Mouse (Mus musculus): Measurements from ENCODE around the gene Eif4e.

Eif4e gene

GRCm38 (mm10) chr3:138526073-138526915 lies at the start of gene Eif4e:
TSS of gene Eif4e (plus strand) at chr3:138526179.
- DNase-seq (ENCODE audit: low read depth, low spot score) = peak; percentile 40

DNA sequence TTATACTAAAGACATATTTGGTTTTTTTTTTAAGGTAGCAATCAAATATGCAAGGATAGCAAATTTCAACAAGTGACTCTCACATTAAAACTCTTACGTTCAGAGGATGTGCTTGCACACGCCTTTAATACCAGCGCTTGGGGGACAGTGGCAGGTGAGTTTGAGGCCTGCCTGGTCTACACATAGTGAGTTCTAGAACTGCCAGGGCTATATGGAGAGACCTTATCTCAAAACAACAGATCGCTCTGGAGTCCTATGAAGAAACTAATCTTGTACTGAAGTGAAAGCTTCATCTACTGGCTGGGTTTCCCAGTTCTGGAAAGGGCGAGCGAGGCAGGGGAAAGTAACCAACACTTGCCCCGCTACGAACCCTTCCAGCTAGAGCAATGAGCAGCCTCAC lies 46.5 kb upstream of the Eif4e start:
- DNase-seq (ENCODE audit: low read depth, low spot score) = no peak

DNA sequence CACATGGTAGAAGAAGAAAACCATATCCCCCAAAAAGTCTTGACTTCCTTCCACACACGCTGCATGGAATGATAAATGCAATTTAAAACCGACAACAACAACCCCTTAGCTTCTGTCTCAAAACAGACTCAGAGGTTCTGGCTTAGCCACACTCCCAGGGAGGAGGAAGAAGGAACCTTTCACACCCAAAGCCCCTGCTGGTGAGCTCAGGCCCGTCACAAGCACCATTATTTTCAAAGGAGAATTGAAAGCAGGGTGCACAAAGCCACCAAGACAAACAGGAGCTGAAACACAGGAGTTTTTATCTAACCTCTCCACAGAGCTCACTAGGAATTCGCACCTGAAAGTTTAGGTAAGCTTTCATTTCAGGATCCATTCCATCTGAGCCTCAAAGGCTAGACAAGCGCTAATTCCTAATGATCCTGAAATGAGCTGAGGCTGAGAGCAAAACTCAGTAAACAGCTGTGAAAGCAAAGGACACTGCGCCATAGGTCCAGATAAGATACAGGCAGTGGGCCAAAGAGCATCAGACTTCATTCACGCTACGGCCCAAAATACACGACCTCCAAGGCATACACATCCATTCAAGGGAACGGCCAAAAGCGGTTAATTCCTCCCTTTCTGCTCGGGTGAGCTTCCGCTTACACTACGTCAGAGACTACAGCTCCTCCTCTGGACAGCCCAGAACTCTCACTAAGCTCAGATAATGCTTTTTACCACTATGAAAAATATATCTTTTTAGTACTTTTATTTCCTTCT lies 44.3 kb upstream of the Eif4e start:
- DNase-seq (ENCODE audit: low read depth, low spot score) = no peak

GRCm38 (mm10) chr3:138483240-138483639 lies 42.7 kb upstream of the Eif4e start:
- DNase-seq (ENCODE audit: low read depth, low spot score) = no peak

GRCm38 (mm10) chr3:138488584-138489326 lies 37.2 kb upstream of the Eif4e start:
- DNase-seq (ENCODE audit: low read depth, low spot score) = peak; percentile 21

DNA sequence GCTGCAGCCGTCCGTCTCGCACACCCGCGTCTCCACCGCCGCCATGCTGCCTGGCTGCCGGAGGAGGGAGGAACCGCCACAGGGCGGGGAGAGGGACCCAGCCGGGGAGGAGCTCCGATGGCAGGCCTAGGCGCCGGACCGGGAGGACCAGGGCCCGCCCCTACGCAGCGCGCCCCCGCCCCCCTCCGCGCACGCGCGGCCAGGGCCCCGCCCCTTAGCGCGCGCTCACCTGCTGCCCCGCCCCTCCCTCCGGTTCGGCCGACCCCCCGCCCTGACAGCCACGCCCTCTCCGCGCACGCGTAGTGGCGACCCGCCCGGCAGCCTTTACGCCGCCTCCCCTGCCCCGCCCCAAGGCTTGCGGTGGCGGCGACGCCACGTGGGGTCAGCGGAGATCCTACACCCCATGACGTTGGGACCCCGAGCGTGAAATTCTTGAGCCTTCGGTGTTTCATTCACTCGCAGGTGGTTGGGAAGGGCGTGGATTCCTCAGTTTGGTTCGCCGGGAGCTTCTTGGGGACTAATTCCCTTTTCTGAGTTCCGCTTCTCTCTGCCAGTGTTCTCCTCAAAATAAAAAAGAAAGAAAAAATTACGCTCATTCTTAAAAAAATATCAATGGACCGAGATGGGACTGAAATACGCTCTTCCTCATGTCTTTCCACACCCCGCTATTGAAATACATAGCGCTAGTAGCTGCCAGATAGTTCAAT lies 36.5 kb upstream of the Eif4e start, which contains the start of gene Metap1:
Gene Metap1 (minus strand): TSS at position 189 of the 707 bp plus-strand sequence.
- DNase-seq (ENCODE audit: low read depth, low spot score) = peak; percentile 92

DNA sequence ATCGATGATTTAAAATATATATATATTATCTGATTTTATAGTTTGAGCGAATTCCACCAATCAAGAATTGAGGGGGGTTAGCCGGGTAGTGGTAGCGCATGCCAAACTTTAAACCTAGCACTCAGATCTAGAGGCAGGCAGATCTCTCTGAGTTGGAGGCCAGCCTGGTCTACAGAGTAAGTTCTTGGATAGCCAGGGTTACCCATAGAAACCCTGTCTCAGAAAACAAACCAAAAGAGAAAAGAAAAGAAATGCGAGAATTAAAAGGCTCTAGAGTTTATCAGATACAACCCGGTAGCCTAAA lies 36.0 kb upstream of the Eif4e start:
- no peak for DNase-seq (ENCODE audit: low read depth, low spot score)

DNA sequence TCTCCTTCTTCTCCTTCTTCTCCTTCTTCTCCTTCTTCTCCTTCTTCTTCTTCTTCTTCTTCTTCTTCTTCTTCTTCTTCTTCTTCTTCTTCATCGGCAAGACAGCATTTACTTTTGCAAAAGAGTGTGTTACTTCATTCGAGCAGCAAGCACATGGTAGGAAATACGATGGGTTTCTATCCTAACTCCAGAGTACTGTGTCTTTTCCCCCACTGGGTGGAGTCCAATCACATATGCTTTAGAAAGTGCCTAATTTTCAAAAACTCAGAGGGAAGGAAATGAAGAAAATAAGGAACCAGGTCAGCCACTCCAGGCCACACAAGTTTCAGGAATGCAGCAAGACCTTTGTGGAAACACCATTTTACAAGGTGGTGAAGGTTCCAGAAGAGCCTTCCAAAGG lies 32.3 kb upstream of the Eif4e start:
- no peak for DNase-seq (ENCODE audit: low read depth, low spot score)

DNA sequence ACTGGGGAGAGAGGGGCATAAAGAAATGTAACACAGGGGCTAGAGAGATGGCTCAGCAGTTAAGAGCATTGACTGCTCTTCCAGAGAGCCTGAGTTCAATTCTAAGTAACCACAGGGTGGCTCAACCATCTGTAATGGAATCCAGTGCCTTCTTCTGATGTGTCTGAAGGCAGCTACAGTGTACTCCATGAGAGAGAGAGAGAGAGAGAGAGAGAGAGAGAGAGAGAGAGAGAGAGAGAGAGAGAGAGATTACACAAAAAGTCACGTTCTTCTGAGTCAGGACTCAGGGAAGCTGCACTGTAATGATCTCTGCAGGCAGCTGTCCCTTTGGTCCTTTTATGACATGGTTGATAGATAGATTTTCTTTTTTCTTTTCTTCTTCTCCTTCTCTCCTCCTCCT lies 31.4 kb upstream of the Eif4e start:
- DNase-seq (ENCODE audit: low read depth, low spot score) = no peak

DNA sequence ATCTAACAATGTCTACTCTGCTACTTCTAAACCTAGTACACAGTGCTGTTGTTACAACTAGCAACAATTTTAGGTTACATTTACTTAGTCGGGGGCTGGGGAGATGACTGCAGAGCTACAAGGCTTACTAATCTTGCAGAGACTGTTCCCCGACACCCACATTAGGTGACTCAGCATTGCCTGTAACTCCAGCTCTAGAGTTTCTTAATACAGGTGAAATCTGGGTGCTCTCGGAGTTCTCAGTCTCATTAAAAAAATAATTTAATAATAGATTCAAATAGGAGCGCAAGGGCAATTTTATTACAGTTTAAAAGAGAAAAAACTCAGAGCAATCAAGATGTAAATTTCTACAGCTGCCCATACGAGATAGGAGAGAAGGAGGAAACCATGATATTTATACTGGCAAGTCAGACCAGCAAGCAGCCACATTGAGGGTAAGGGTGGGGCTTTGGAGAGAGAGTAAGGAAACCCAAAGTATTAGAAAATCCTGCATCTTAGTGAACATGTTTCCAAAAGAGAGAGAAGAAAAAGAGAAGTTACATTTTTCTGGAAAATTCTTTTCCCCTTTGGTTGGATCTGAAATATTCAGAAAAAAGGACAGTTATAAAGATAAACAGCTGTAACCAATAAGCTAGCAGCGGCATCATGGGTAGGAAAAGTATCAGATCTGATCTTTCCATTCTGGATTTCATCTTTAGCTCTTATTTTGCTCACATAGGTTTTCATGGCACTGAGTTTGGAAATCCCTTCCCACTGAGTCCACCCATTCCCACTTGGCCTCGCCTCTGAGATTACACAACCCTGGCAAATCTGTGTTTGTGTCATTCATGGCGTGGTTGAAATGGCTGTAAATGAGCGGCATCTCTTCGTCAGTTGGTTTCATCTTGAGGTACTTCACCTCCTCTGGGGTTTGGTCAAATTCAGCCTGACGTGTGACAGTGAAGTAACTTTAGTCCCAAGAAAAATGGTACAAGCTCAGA lies 30.5 kb upstream of the Eif4e start:
- peak; percentile 21 for DNase-seq (ENCODE audit: low read depth, low spot score)

DNA sequence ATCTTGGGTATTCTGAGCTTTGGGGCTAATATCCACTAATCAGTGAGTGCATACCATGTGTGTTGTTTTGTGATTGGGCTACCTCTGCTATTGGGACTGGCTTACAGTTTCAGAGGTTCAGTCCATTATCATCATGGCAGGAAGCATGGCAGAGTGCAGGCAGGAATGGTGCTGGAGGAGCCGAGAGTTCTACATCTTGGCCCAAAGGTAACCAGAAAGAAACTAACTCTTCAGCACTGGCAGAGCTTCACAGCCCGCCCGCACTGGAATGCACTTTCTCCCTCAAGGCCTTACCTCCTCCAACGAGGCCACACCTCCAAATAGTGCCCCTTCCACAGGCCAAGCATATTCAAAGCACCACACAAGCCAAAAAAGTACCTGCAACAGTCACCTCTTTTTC lies 27.2 kb upstream of the Eif4e start:
- no peak for DNase-seq (ENCODE audit: low read depth, low spot score)

DNA sequence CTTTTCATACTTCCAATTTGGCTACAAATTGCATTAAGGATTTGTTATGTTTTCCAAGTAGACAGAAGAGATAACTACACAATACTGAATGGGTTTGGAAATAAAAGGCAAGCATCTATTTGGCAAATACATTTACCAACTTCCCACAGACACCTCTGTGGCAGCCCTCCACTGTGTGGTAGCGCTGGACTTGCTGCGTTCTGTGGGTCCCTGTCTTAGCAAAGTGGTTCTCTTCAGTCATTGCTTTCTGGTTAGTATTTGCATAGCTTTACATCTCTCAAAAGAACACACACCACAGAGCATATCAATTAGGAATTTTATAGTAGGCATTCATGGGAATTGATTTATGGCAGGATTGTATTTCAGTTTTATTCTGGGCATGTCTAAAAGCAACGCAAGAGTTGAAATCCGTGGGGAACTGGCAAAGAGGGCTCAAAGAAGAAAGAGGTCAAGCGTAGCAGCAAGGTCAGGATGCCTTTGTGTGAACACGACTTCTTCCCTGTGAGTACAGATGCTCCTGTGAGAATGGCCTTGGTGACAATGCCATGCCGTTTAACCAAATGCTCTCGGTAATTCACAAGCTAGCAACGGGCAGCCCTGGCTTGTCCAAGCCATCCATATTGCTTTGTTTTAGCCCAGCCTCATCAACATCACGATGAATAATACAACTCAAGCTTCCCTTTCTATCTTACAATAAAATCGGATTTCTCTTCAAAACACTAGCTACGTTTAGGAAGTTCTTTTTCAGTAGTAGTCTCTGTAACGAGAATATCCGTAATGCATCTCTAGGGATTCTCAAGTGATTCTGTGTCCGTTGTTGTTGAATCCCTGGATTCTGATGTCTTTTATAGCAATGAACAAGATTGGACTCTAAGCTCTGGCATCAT lies 25.9 kb upstream of the Eif4e start:
- no peak for DNase-seq (ENCODE audit: low read depth, low spot score)

- DNase-seq (ENCODE audit: low read depth, low spot score) = no peak
These were observed 22.2 kb upstream of the Eif4e start for GRCm38 (mm10) chr3:138503754-138504153.

GRCm38 (mm10) chr3:138506749-138507148 lies 19.2 kb upstream of the Eif4e start:
- no peak for DNase-seq (ENCODE audit: low read depth, low spot score)

DNA sequence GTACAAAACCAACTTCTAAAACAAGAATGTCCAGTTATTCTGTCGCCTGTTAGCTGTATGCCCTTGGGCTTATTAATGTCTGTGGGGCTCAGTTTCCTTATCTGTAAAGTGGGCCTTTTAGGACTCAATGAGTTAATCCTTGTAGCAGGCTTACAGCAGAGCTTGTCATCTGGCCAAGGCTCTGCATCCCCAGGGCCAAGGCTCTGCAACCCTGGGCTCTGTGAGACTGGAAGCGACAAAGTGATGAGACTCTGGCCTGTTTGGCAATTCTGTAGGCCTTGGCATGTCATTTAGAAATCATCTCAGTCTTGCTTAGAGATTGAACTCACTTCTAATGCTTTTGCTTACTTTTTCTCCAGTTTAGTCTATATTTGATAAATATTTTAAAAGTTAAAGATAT lies 16.4 kb upstream of the Eif4e start:
- no peak for DNase-seq (ENCODE audit: low read depth, low spot score)

DNA sequence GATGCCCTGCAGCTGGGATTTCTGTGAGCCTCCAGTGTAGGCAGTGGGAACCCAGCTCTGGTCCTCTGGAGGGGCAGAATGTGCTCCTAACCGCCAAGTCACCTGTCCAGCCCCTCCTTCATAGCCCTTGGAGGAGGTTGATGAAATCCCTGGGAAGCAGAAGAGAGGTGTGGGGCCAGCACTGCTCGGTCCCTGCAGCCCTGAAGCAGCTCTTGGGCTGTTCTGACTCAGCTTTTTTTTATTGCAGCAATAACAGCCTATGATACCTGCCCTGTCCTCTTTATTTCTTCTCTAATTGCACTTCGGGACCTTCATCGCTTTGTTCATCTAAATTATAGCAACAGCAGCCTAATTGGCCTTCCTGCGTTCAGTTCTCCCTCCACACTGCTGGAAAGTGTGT lies 15.5 kb upstream of the Eif4e start:
- DNase-seq (ENCODE audit: low read depth, low spot score) = no peak

- DNase-seq (ENCODE audit: low read depth, low spot score) = no peak
These were observed 12.7 kb upstream of the Eif4e start for GRCm38 (mm10) chr3:138513243-138513642.

- no peak for DNase-seq (ENCODE audit: low read depth, low spot score)
These were observed 11.2 kb upstream of the Eif4e start for GRCm38 (mm10) chr3:138514749-138515148.

GRCm38 (mm10) chr3:138515656-138516370 lies 10.2 kb upstream of the Eif4e start:
- DNase-seq (ENCODE audit: low read depth, low spot score) = no peak
